Mouse (Mus musculus) limb, embryonic 14.5 days (tissue): Measurements from ENCODE around the gene Mbd6. TPM values are rescaled to one million over a fixed set of nuclear protein-coding genes. Genes with fewer than 3 reads are reported as not detected.

Experiments
- ATAC-seq: fragments of 200-750 bp; cut with Nextera tagmentation; 2 replicates; pipeline ENCODE4 v1.8.0; 2017; ENCODE audit warnings: low read depth, moderate number of reproducible peaks, moderate TSS enrichment; ENCODE audit not compliant: low FRiP score
- DNase-seq: peaks from one replicate; pipeline ENCODE4 v3.0.0-alpha.2; 2015; ENCODE audit warnings: low spot score
- H3K27ac ChIP-seq: fragments of 300-500 bp; sonication (generic); replicated peaks from 2 replicates; pipeline ENCODE4 v1.5.1; 2014; ENCODE audit warnings: low read depth, mild to moderate bottlenecking, low read length, moderate library complexity, mixed read lengths
- H3K27me3 ChIP-seq: fragments of 300-500 bp; sonication (generic); 2 replicates; pipeline ENCODE4 v1.6.1; 2014; ENCODE audit warnings: low read length, mixed read lengths; ENCODE audit not compliant: control insufficient read depth, insufficient read depth
- H3K36me3 ChIP-seq: fragments of 300-500 bp; sonication (generic); 2 replicates; pipeline ENCODE4 v1.6.1; 2014; ENCODE audit warnings: mild to moderate bottlenecking, low read length, moderate library complexity, mixed read lengths; ENCODE audit not compliant: control insufficient read depth, insufficient read depth
- H3K4me1 ChIP-seq: fragments of 300-500 bp; sonication (generic); 2 replicates; pipeline ENCODE4 v1.6.1; 2014; ENCODE audit warnings: antibody characterized with exemption, low read length, mixed read lengths; ENCODE audit not compliant: control insufficient read depth, insufficient read depth
- H3K4me2 ChIP-seq: fragments of 300-500 bp; sonication (generic); replicated peaks from 2 replicates; pipeline ENCODE4 v1.6.1; 2014; ENCODE audit warnings: low read depth, mild to moderate bottlenecking, low read length, moderate library complexity; ENCODE audit not compliant: severe bottlenecking
- H3K4me3 ChIP-seq: fragments of 300-500 bp; sonication (generic); replicated peaks from 2 replicates; pipeline ENCODE4 v1.5.1; 2014; ENCODE audit warnings: low read length
- H3K9ac ChIP-seq: fragments of 300-500 bp; sonication (generic); 2 replicates; pipeline ENCODE4 v1.6.1; 2014; ENCODE audit warnings: mild to moderate bottlenecking, low read depth, low read length, moderate library complexity; ENCODE audit not compliant: severe bottlenecking
- H3K9me3 ChIP-seq: fragments of 300-500 bp; sonication (generic); 2 replicates; pipeline ENCODE4 v1.6.1; 2016; ENCODE audit warnings: low read length; ENCODE audit not compliant: control insufficient read depth
- POLR2A ChIP-seq: fragments of 200-500 bp; IDR thresholded peaks from 2 replicates; pipeline ENCODE4 v1.8.0; 2012; ENCODE audit warnings: inconsistent platforms, mild to moderate bottlenecking, moderate library complexity, borderline replicate concordance; ENCODE audit not compliant: insufficient read depth, insufficient read length; ENCODE audit errors: extremely low read depth
- WGBS: fragments of 180-500 bp; shearing (Covaris S2); extraction: QIAGEN DNeasy Blood & Tissue Kit; methylation state at CpG from one replicate; pipeline ENCODE4 v1.1.7; 2014; 5-methylcytosine and 5-hydroxymethylcytosine counted together
- polyA plus RNA-seq, 2 experiments: library from polyadenylated mRNA; depleted of rRNA in 1 of 2; stranded (reverse) in 1 of 2; unstranded in 1 of 2; fragments of >200 nt; fragmentation: Nextera tagmentation in 1 of 2; extraction: Ambion mirVana in 1 of 2; gene quantifications; 2 replicates each; pipeline versions ENCODE4 v1.2.1 to v1.2.3; 2012 to 2014

The Mbd6 gene
- polyA plus RNA-seq, 2 experiments, result 19.9 to 68.1 TPM

DNA sequence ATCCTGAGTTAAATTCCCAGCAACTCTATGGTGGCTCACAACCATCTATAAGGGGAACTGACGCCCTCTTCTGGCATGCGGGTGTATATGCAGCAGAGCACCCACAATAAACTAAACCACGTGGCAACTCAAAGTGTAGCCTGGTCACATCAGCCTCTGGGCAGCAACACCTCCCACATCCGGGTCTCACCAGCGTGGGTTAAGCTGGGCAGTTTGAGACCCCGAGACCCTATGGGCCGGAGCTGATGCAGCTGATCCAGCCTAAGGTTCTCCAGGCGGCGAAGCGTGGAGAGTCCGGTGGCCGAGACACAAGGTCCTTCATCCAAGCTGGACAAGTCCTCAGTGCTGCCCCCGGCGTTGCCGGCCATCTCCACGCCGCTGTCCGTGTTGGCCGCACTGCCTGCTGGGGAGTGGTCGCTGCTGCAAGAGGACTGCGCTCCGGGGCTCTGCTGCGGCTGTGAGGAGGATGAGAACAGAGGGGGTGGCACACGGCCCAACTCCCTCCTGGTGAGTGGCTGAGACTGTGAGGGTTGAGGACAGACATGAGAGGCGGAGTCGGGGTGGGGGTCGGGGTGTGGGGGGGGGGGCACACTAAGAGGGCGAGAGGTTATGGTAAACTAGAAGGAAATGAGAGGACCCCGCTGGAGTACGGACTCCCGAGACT lies 43.5 kb upstream of the Mbd6 start:
- no peak overlapping the region for H3K27ac ChIP-seq
- H3K4me3 ChIP-seq, result no peak overlapping the region
- ATAC-seq (no peak), DNase-seq (no peak)
- H3K4me2 ChIP-seq, result no peak overlapping the region; the same call in 1 of the 2 replicates
- H3K9me3 ChIP-seq, result no peaks in the 10 kb centered on the region
- TF ChIP-seq POLR2A, result no peak
- peaks cover 6% of the 10 kb centered on the region; the same call in 1 of the 2 replicates for H3K27me3 ChIP-seq
- peaks cover 71% of the 10 kb centered on the region for H3K36me3 ChIP-seq
- H3K4me1 ChIP-seq, result no peaks in the 10 kb centered on the region
- 45% methylated on average over 31 of the region's 31 CpGs for WGBS
- no peak overlapping the region for H3K9ac ChIP-seq

DNA sequence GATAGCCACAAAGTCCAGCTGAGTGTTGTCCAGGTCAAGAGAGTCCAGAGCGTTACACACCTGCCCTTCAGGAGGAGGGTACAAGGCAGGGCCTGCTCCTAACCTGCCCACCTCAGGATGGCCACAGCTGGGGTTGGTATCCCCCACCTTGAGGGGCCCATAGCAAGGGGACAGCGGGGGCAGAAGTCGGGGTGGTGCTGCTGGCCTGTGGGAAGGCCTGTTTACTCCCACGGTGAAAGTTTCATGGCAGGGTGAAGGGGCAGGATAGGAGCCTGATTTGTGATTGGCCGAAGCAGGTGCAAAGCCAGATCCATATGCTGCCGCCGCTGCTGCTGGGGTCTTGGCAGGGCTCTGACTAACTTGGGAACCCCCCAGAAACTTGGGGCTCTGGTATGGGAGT lies 41.4 kb upstream of the Mbd6 start:
- no peak overlapping the region for H3K4me3 ChIP-seq
- H3K27ac ChIP-seq, result no peak overlapping the region
- no peak overlapping the region for H3K4me2 ChIP-seq
- peaks cover 50% of the 10 kb centered on the region for H3K36me3 ChIP-seq
- WGBS, result 77% methylated on average over 7 of the region's 7 CpGs
- H3K9ac ChIP-seq, result no peak overlapping the region
- DNase-seq, result no peak
- peaks cover 23% of the 10 kb centered on the region for H3K27me3 ChIP-seq
- no peak for ATAC-seq
- no peaks in the 10 kb centered on the region for H3K9me3 ChIP-seq
- H3K4me1 ChIP-seq, result peaks cover 8% of the 10 kb centered on the region; the same call in 1 of the 2 replicates
- no peak for TF ChIP-seq POLR2A

DNA sequence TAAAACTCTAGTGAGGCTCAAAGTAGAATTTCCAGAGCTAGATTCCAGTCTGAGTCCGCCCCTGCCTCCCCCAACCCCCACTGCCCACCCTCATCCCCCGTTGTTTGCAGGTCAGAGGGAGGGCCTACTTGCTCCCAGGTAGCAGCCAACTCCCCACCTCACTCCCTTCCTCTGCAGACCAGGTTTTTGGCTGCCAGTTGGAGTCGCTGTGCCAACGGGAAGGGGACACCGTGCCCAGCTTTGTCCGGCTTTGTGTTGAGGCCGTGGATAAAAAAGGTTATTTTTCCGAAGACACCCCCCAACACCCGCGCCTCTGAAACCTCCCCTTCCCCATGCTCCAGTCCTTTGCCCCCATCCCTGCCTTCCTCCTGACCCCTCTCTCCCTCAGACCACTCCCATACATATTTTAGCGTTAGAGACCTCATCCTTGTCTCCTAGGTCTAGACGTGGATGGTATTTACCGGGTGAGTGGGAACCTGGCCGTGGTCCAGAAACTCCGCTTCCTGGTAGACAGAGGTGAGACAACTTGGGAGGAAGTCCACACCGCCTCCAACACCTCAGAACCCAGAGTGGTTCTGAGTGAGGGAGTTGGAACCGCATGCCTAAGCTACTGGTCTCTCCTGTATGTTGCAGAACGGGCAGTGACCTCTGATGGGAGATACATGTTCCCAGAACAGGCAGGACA lies 38.8 kb upstream of the Mbd6 start:
- H3K27me3 ChIP-seq, result peaks cover 23% of the 10 kb centered on the region
- H3K4me1 ChIP-seq, result peaks cover 8% of the 10 kb centered on the region; the same call in 1 of the 2 replicates
- no peak for ATAC-seq
- H3K9me3 ChIP-seq, result no peaks in the 10 kb centered on the region
- H3K4me2 ChIP-seq, result 0 out of 2 replicates have a peak overlapping the region, but pooled peaks have one; percentile 96
- H3K4me3 ChIP-seq, result peak overlapping the region; percentile 52; the same call in 1 of the 2 replicates
- WGBS, result 60% methylated on average over 18 of the region's 18 CpGs
- H3K27ac ChIP-seq, result no peak overlapping the region
- no peak overlapping the region for H3K9ac ChIP-seq
- DNase-seq, result no peak
- H3K36me3 ChIP-seq, result peaks cover 29% of the 10 kb centered on the region
- no peak for TF ChIP-seq POLR2A

DNA sequence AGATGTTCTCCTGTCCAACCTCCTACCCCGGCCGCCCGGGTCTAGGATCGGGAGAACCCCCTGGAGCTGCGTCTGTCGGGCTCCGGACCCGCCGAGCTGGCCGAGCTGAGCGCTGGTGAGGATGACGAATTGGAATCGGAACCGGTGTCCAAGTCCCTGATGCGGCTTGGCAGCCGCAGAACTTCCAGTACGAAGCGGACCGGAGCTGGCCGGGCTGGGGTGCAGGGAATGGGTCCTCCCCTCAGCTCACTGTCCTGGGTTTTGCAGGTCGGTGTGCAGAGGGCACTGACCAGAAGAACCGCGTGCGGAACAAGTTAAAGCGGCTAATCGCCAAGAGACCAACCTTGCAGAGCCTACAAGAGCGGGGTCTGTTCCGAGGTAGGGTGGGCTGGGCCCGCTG lies 38.0 kb upstream of the Mbd6 start:
- Histone ChIP-seq H3K9me3 (no peaks in the 10 kb centered on the region), H3K27me3 (peaks cover 23% of the 10 kb centered on the region), H3K9ac (peak overlapping the region; percentile 67), H3K4me3 (peak overlapping the region; percentile 52), H3K27ac (no peak overlapping the region), H3K4me2 (peak overlapping the region; percentile 96), H3K36me3 (peaks cover 22% of the 10 kb centered on the region), H3K4me1 (peaks cover 8% of the 10 kb centered on the region; the same call in 1 of the 2 replicates)
- ATAC-seq (no peak), DNase-seq (no peak)
- TF ChIP-seq POLR2A, result no peak
- 6% methylated on average over 29 of the region's 29 CpGs for WGBS

DNA sequence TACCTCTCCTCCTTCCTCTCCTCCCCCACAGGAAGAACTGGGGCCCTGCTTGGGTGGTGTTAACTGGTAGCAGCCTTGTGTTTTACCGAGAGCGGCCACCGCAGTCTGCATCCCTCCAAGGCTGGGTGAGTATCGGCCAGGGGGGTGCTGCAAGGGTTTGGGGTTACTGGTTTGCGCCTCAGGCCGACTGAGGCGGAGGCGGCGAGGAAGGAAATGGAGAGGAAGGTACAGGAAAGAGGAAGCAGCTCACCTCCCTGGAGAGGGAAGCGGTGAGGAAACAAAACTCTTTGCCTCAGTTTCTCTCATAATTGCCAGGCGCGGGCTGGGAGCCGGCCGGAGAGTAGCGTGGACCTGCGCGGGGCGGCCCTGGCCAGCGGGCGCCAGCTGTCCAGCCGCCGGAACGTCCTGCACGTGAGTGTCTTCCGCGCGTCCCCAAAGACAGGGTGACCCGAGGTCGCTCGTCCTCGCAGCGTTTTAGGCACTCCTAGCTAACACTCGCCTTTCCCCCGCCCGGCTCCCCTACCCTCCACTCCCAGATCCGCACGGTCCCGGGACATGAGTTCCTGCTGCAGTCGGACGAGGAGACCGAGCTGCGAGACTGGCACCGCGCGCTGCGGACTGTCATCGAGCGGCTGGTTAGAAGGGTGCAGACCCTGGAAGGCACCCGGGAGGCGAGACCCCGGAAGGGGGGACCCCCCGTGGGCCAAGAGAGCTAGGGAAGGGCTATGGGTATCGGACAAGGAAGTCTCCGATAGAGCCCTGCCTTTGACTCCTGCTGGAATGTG lies 37.4 kb upstream of the Mbd6 start:
- peaks cover 23% of the 10 kb centered on the region for H3K27me3 ChIP-seq
- under 1% methylated on average over 48 of the region's 54 CpGs for WGBS
- H3K9ac ChIP-seq, result peak overlapping the region; percentile 67
- H3K9me3 ChIP-seq, result no peaks in the 10 kb centered on the region
- H3K36me3 ChIP-seq, result peaks cover 16% of the 10 kb centered on the region
- H3K27ac ChIP-seq, result no peak overlapping the region
- no peak for TF ChIP-seq POLR2A
- no peak for DNase-seq
- 0 out of 2 replicates have a peak, but pooled peaks have one; percentile 14 for ATAC-seq
- peak overlapping the region; percentile 96 for H3K4me2 ChIP-seq
- peaks cover 8% of the 10 kb centered on the region; the same call in 1 of the 2 replicates for H3K4me1 ChIP-seq
- peak overlapping the region; percentile 52 for H3K4me3 ChIP-seq
